11 mouse cellular contexts compared by ENCODE assay signal in the genomic region with DNA sequence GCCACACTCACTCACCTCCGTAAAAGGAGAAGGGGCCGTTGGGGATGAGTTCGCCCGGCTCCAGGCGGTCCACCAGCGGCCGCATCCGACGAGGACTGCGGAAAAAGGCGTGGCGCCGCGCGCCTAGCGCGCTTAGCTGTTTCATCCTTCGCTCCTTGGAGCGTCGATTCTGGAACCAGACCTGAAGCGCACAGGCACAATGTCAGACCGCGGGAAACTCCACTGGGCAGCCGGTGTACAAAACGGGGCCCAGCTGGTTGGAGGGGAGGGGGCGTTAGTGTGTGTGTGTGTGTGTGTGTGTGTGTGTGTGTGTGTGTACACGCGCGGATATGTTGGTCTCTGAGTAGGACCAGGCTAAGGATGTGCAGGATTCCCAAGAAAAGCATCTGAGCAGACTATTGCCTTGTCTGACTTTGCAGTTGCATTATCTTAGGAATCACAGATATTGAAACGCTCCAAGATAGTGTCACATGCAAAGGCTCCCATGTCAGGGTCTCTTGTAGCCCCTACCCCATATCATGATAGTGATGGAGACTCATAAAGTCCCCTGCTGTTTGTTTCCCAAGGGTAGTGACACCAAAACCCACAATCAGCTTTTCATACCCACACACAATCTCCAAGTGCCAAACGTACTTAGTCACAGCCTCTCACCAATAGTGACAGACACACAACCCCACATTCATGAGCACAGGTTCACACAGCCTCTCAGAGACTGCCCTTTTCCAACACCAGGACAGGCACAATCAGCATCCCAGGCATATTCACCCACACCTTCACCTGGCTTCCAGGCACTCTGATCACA. TPM values are rescaled to one million over a fixed set of nuclear protein-coding genes. Genes with fewer than 3 reads are reported as not detected.
DNase-seq lines count a peak whose midpoint lies in the region; ATAC-seq and TF ChIP-seq lines count a peak whose summit lies in the region.
"Had no signal": no experiment of that assay in that cellular context is flagged by ENCODE, and none has a peak within 500 bp of the region (broad histone marks: within the 10 kb centered on the region; RNA-seq: fewer than 3 reads in every experiment).

No protein-coding gene starts in this region.

- no peak for ATAC-seq in kidney, embryonic 14.5 days (ENCODE audit: low FRiP score, low TSS enrichment)
- ATAC-seq in forebrain, embryonic 14.5 days = no peak
- ATAC-seq in hindbrain, postnatal 0 days = no peak
- no peak for ATAC-seq in neural tube, embryonic 11.5 days (ENCODE audit: insufficient read depth, low FRiP score, low TSS enrichment)
- ATAC-seq in lung, postnatal 0 days = no peak

- TF ChIP-seq EP300 in lung, postnatal 0 days (IDR thresholded peaks at IDR 0.05) = no peak

- peak overlapping the region; percentile 56 for H3K4me3 ChIP-seq in kidney, embryonic 14.5 days (ENCODE audit: low read length)
- H3K4me3 ChIP-seq in forebrain, embryonic 14.5 days (ENCODE audit: low read depth, low read length) = peak overlapping the region; percentile 0; the same call in 1 of the 2 replicates
- H3K4me3 ChIP-seq in hindbrain, postnatal 0 days (ENCODE audit: low read length) = peak overlapping the region; percentile 56
- peak overlapping the region; percentile 53 for H3K4me3 ChIP-seq in neural tube, embryonic 11.5 days (ENCODE audit: low read depth, low read length)
- no peak overlapping the region for H3K4me3 ChIP-seq in lung, postnatal 0 days (ENCODE audit: low read depth, low read length)

- no peak overlapping the region for H3K27ac ChIP-seq in kidney, embryonic 14.5 days (ENCODE audit: low read depth, low read length)
- H3K27ac ChIP-seq in forebrain, embryonic 14.5 days (ENCODE audit: low read depth, low read length) = no peak overlapping the region; the same call in 1 of the 2 replicates
- peak overlapping the region; percentile 77 for H3K27ac ChIP-seq in hindbrain, postnatal 0 days
- H3K27ac ChIP-seq in neural tube, embryonic 11.5 days (ENCODE audit: low read depth, low read length) = no peak overlapping the region
- H3K27ac ChIP-seq in lung, postnatal 0 days (ENCODE audit: low read length) = no peak overlapping the region

- H3K9me3 ChIP-seq in kidney, embryonic 14.5 days (ENCODE audit: control insufficient read depth, low read length) = no peaks in the 10 kb centered on the region
- H3K9me3 ChIP-seq in forebrain, embryonic 14.5 days (replicated peaks; ENCODE audit: control insufficient read depth, low read length) = no peaks in the 10 kb centered on the region
- no peaks in the 10 kb centered on the region for H3K9me3 ChIP-seq in hindbrain, postnatal 0 days (ENCODE audit: low read length)
- H3K9me3 ChIP-seq in neural tube, embryonic 11.5 days (ENCODE audit: control insufficient read depth, low read length) = no peaks in the 10 kb centered on the region
- no peaks in the 10 kb centered on the region for H3K9me3 ChIP-seq in lung, postnatal 0 days (ENCODE audit: low read length)

- TF ChIP-seq CTCF in hindbrain, postnatal 0 days (IDR thresholded peaks at IDR 0.05; ENCODE audit: low read depth) = no peak
- no peak for TF ChIP-seq CTCF in lung, postnatal 0 days (IDR thresholded peaks at IDR 0.05)

- WGBS in kidney, embryonic 14.5 days = 4% methylated on average over 31 of the region's 31 CpGs
- 2% methylated on average over 31 of the region's 31 CpGs for WGBS in forebrain, embryonic 14.5 days
- WGBS in hindbrain, postnatal 0 days = 4% methylated on average over 31 of the region's 31 CpGs
- WGBS in neural tube, embryonic 11.5 days = under 1% methylated on average over 31 of the region's 31 CpGs
- 9% methylated on average over 30 of the region's 31 CpGs for WGBS in lung, postnatal 0 days

- H3K36me3 ChIP-seq in kidney, embryonic 14.5 days (ENCODE audit: control insufficient read depth, insufficient read depth, low read length) = peaks cover 7% of the 10 kb centered on the region; the same call in 1 of the 2 replicates
- no peaks in the 10 kb centered on the region for H3K36me3 ChIP-seq in forebrain, embryonic 14.5 days (ENCODE audit: control insufficient read depth, insufficient read depth, low read length)
- no peaks in the 10 kb centered on the region for H3K36me3 ChIP-seq in hindbrain, postnatal 0 days (ENCODE audit: insufficient read depth, low read length)
- no peaks in the 10 kb centered on the region for H3K36me3 ChIP-seq in neural tube, embryonic 11.5 days (ENCODE audit: control insufficient read depth, insufficient read depth, low read length)
- no peaks in the 10 kb centered on the region for H3K36me3 ChIP-seq in lung, postnatal 0 days (ENCODE audit: insufficient read depth, low read length)

- H3K4me2 ChIP-seq in kidney, embryonic 14.5 days (replicated peaks; ENCODE audit: low read depth, low read length) = peak overlapping the region; percentile 69
- 0 out of 2 replicates have a peak overlapping the region, but pooled peaks have one; percentile 9 for H3K4me2 ChIP-seq in forebrain, embryonic 14.5 days (ENCODE audit: low read length)
- peak overlapping the region; percentile 68 for H3K4me2 ChIP-seq in hindbrain, postnatal 0 days (ENCODE audit: low read depth, low read length)
- H3K4me2 ChIP-seq in neural tube, embryonic 11.5 days (ENCODE audit: low read depth) = peak overlapping the region; percentile 39
- no peak overlapping the region for H3K4me2 ChIP-seq in lung, postnatal 0 days (replicated peaks; ENCODE audit: low read depth, low read length)

- H3K4me1 ChIP-seq in kidney, embryonic 14.5 days (ENCODE audit: control insufficient read depth, insufficient read depth, low read length) = 0 out of 2 replicates have a peak, but pooled peaks cover 2% of the 10 kb centered on the region
- 0 out of 2 replicates have a peak, but pooled peaks cover 5% of the 10 kb centered on the region for H3K4me1 ChIP-seq in forebrain, embryonic 14.5 days (ENCODE audit: control insufficient read depth, insufficient read depth, low read length)
- H3K4me1 ChIP-seq in hindbrain, postnatal 0 days (ENCODE audit: insufficient read depth, low read length) = no peaks in the 10 kb centered on the region
- H3K4me1 ChIP-seq in neural tube, embryonic 11.5 days (ENCODE audit: control insufficient read depth, insufficient read depth, low read length) = peaks cover 8% of the 10 kb centered on the region
- H3K4me1 ChIP-seq in lung, postnatal 0 days (ENCODE audit: insufficient read depth, low read depth, low read length) = peaks cover 29% of the 10 kb centered on the region; the same call in 1 of the 2 replicates

- H3K27me3 ChIP-seq in kidney, embryonic 14.5 days (ENCODE audit: control insufficient read depth, insufficient read depth, low read length) = peaks cover 91% of the 10 kb centered on the region
- H3K27me3 ChIP-seq in forebrain, embryonic 14.5 days (replicated peaks; ENCODE audit: control insufficient read depth, insufficient read depth, low read length) = peaks cover 94% of the 10 kb centered on the region
- peaks cover 30% of the 10 kb centered on the region for H3K27me3 ChIP-seq in hindbrain, postnatal 0 days (ENCODE audit: insufficient read depth, low read length)
- peaks cover 94% of the 10 kb centered on the region for H3K27me3 ChIP-seq in neural tube, embryonic 11.5 days (ENCODE audit: control insufficient read depth, insufficient read depth, low read length)
- peaks cover 91% of the 10 kb centered on the region for H3K27me3 ChIP-seq in lung, postnatal 0 days (replicated peaks; ENCODE audit: insufficient read depth, low read length)

- peak overlapping the region; percentile 78; the same call in 1 of the 2 replicates for H3K9ac ChIP-seq in kidney, embryonic 14.5 days (ENCODE audit: low read depth, low read length)
- peak overlapping the region; percentile 33 for H3K9ac ChIP-seq in forebrain, embryonic 14.5 days (ENCODE audit: low read length)
- H3K9ac ChIP-seq in hindbrain, postnatal 0 days (replicated peaks; ENCODE audit: low read length) = peak overlapping the region; percentile 69
- peak overlapping the region; percentile 51 for H3K9ac ChIP-seq in neural tube, embryonic 11.5 days (ENCODE audit: low read length)
- no peak overlapping the region for H3K9ac ChIP-seq in lung, postnatal 0 days (replicated peaks; ENCODE audit: low read depth)

- no peak for DNase-seq in kidney, adult 18-20 months
- DNase-seq in forebrain, embryonic 14.5 days (ENCODE audit: low spot score) = peak; percentile 27
- DNase-seq in hindbrain, postnatal 0 days (ENCODE audit: low spot score) = no peak
- no peak for DNase-seq in neural tube, embryonic 11.5 days (ENCODE audit: low spot score)
- no peak for DNase-seq in adrenal gland, postnatal 10 days
- no peak for DNase-seq in lung, postnatal 0 days (ENCODE audit: low spot score)
- DNase-seq in urinary bladder, postnatal 10 days (ENCODE audit: low spot score) = no peak
- DNase-seq: adrenal gland, postnatal 36 days; heart, postnatal 4 days had no signal

RNA-seq across cellular contexts. Expression of a gene that starts 4.9 kb away (rescaled TPM):
- polyA plus RNA-seq in kidney, embryonic 14.5 days (2014; fragmentation: Nextera tagmentation; extraction: Ambion mirVana) = 40.0 and 41.0 TPM in 2 replicates
- polyA plus RNA-seq in forebrain, embryonic 14.5 days (2014; fragmentation: Nextera tagmentation; extraction: Ambion mirVana) = 7.0 and 7.2 TPM in 2 replicates
- 49.7 and 52.0 TPM in 2 replicates for total RNA-seq in hindbrain, postnatal 0 days (2014; rRNA removed)
- 28.9 and 32.0 TPM in 2 replicates for polyA plus RNA-seq in hindbrain, postnatal 0 days (2015; fragmentation: Nextera tagmentation; extraction: Ambion mirVana)
- polyA plus RNA-seq in neural tube, embryonic 11.5 days (2014; fragmentation: Nextera tagmentation; extraction: Ambion mirVana) = 42.4 and 46.3 TPM in 2 replicates
- under 1 TPM in 1 of 2 experiments, not detected in 1; 0.15 TPM for total RNA-seq in adrenal gland, postnatal 10 days (2021)
- polyA plus RNA-seq in lung, postnatal 0 days (2015; fragmentation: Nextera tagmentation; extraction: Ambion mirVana) = 0.26 TPM in 2 replicates
- total RNA-seq: adrenal gland, postnatal 36 days; heart, postnatal 4 days had no signal
- polyA plus RNA-seq: lung, embryonic 16.5 days had no signal

RNA-seq across cellular contexts. Expression of a gene that starts 7.1 kb away (rescaled TPM):
- polyA plus RNA-seq in kidney, embryonic 14.5 days (2014; fragmentation: Nextera tagmentation; extraction: Ambion mirVana) = 49.5 and 60.6 TPM in 2 replicates
- 45.1 and 45.5 TPM in 2 replicates for polyA plus RNA-seq in forebrain, embryonic 14.5 days (2014; fragmentation: Nextera tagmentation; extraction: Ambion mirVana)
- 17.2 and 36.0 TPM in 2 replicates for total RNA-seq in hindbrain, postnatal 0 days (2014; rRNA removed)
- polyA plus RNA-seq in hindbrain, postnatal 0 days (2015; fragmentation: Nextera tagmentation; extraction: Ambion mirVana) = 42.7 and 44.4 TPM in 2 replicates
- 54.4 and 55.8 TPM in 2 replicates for polyA plus RNA-seq in neural tube, embryonic 11.5 days (2014; fragmentation: Nextera tagmentation; extraction: Ambion mirVana)
- total RNA-seq in adrenal gland, postnatal 10 days (2021) = 10 to 100 TPM; 18.1 to 22.5 TPM
- polyA plus RNA-seq in lung, postnatal 0 days (2015; fragmentation: Nextera tagmentation; extraction: Ambion mirVana) = 19.4 and 20.9 TPM in 2 replicates
